Mouse (Mus musculus) embryonic facial prominence, embryonic 14.5 days (tissue): ENCODE data around the gene Fzr1. TPM values are rescaled to one million over a fixed set of nuclear protein-coding genes. Genes with fewer than 3 reads are reported as not detected.

Source experiments
- ATAC-seq: fragments of 200-750 bp; cut with Nextera tagmentation; 2 replicates; pipeline ENCODE4 v1.8.0; 2017; ENCODE audit warnings: low read depth, moderate number of reproducible peaks, moderate TSS enrichment
- DNase-seq: peaks from one replicate; pipeline ENCODE4 v3.0.0-alpha.2; 2015; ENCODE audit warnings: low spot score
- H3K27ac ChIP-seq: fragments of 300-500 bp; sonication (generic); replicated peaks from 2 replicates; pipeline ENCODE4 v1.5.1; 2014; ENCODE audit warnings: low read depth, mild to moderate bottlenecking, low read length, moderate library complexity
- H3K27me3 ChIP-seq: fragments of 300-500 bp; sonication (generic); replicated peaks from 2 replicates; pipeline ENCODE4 v1.6.1; 2014; ENCODE audit warnings: low read length; ENCODE audit not compliant: control insufficient read depth, insufficient read depth
- H3K36me3 ChIP-seq: fragments of 300-500 bp; sonication (generic); 2 replicates; pipeline ENCODE4 v1.6.1; 2014; ENCODE audit warnings: low read length, mixed read lengths; ENCODE audit not compliant: control insufficient read depth, insufficient read depth
- H3K4me1 ChIP-seq: fragments of 300-500 bp; sonication (generic); 2 replicates; pipeline ENCODE4 v1.6.1; 2014; ENCODE audit warnings: antibody characterized with exemption, low read length; ENCODE audit not compliant: control insufficient read depth, insufficient read depth
- H3K4me2 ChIP-seq: fragments of 300-500 bp; sonication (generic); 2 replicates; pipeline ENCODE4 v1.6.1; 2014; ENCODE audit warnings: low read depth, mild to moderate bottlenecking, low read length, moderate library complexity, mixed read lengths
- H3K4me3 ChIP-seq: fragments of 300-500 bp; sonication (generic); 2 replicates; pipeline ENCODE4 v1.5.1; 2014; ENCODE audit warnings: low read depth, mild to moderate bottlenecking, low read length
- H3K9ac ChIP-seq: fragments of 300-500 bp; sonication (generic); 2 replicates; pipeline ENCODE4 v1.6.1; 2014; ENCODE audit warnings: low read depth, mild to moderate bottlenecking, low read length, moderate library complexity, mixed read lengths
- H3K9me3 ChIP-seq: fragments of 300-500 bp; sonication (generic); 2 replicates; pipeline ENCODE4 v1.6.1; 2016; ENCODE audit warnings: low read length; ENCODE audit not compliant: control insufficient read depth
- WGBS: fragments of 180-500 bp; shearing (Covaris S2); extraction: QIAGEN DNeasy Blood & Tissue Kit; methylation state at CpG from one replicate; pipeline ENCODE4 v1.1.7; 2014; 5-methylcytosine and 5-hydroxymethylcytosine counted together
- polyA plus RNA-seq: library from polyadenylated mRNA; unstranded; fragments of >200 nt; fragmentation: Nextera tagmentation; extraction: Ambion mirVana; gene quantifications from 2 replicates; pipeline ENCODE4 v1.2.1, GENCODE M21; 2014

Fzr1 gene
- polyA plus RNA-seq, 1 experiment from 2014 or later: 69.5 TPM

DNA sequence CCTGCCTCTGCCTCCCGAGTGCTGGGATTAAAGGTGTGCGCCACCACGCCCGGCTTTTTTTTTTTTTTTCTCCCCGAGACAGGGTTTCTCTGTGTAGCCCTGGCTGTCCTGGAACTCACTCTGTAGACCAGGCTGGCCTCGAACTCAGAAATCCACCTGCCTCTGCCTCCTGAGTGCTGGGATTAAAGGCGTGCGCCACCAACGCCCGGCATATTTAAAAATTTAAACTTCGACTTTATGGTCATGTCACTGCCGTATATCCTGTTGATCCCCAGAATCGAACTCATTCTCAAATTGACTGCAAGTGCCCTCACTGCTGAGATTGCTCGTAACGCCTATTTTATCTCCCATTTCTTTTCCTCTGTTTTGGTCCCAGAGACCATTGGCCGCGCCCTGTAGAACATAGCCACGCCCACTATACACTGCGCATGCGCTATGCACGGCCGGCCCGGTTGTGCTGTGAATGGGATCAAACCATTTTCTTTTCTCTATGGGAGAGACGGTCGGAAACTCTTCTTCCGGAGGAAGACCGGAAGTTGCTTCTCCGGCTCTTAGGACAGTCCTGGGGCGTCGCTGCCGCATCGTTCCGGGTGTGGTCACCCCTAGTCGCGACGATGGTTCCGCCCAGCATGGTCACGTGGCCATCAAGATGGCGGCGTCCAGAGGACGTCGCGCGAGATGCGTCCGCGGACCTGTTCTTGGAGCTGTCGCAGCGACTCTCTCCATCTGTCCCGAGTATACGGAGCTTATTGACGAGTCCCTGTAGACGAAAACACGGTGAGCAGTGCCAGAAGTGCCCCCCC is 5.7 kb upstream of the Fzr1 start, which contains the start of the genes Dohh and Gm48551:
Gene Dohh, plus strand, starts transcription at position 627 of the 803 bp plus-strand sequence.
Gene Gm48551, plus strand, starts transcription at position 665 of the 803 bp plus-strand sequence.
- Histone ChIP-seq H3K4me2 (peak within 1 kb of the TSS; percentile 90), H3K27me3 (no peaks in the 10 kb centered on the region), H3K4me3 (peak within 1 kb of the TSS; percentile 99), H3K36me3 (peaks cover 33% of the 10 kb centered on the region), H3K9me3 (no peaks in the 10 kb centered on the region), H3K27ac (peak within 1 kb of the TSS; percentile 83), H3K9ac (peak within 1 kb of the TSS; percentile 86), H3K4me1 (0 out of 2 replicates have a peak, but pooled peaks cover 10% of the 10 kb centered on the region)
- ATAC-seq (peak; percentile 97), DNase-seq (peak; percentile 99)
- WGBS: 5% methylated on average over 50 of the region's 54 CpGs

- H3K36me3 ChIP-seq: peaks cover 13% of the 10 kb centered on the region
- peak overlapping the region; percentile 34; the same call in 1 of the 2 replicates for H3K9ac ChIP-seq
- no peaks in the 10 kb centered on the region for H3K9me3 ChIP-seq
- H3K4me3 ChIP-seq: no peak overlapping the region
- no peak for ATAC-seq
- no peak for DNase-seq
- H3K27me3 ChIP-seq: no peaks in the 10 kb centered on the region
- 71% methylated on average over 5 of the region's 5 CpGs for WGBS
- peaks cover 15% of the 10 kb centered on the region for H3K4me1 ChIP-seq
- no peak overlapping the region for H3K4me2 ChIP-seq
- no peak overlapping the region for H3K27ac ChIP-seq
Observed at GRCm38 (mm10) chr10:81382039-81382438, 3.7 kb upstream of the Fzr1 start.

GRCm38 (mm10) chr10:81379809-81380378 is 1.6 kb upstream of the Fzr1 start:
- H3K36me3 ChIP-seq: peaks cover 10% of the 10 kb centered on the region
- H3K27ac ChIP-seq: no peak overlapping the region
- no peak overlapping the region for H3K4me3 ChIP-seq
- WGBS: 88% methylated on average over 6 of the region's 6 CpGs
- no peaks in the 10 kb centered on the region for H3K27me3 ChIP-seq
- no peak for ATAC-seq
- no peak overlapping the region for H3K9ac ChIP-seq
- no peaks in the 10 kb centered on the region for H3K9me3 ChIP-seq
- DNase-seq: no peak
- peaks cover 18% of the 10 kb centered on the region for H3K4me1 ChIP-seq
- H3K4me2 ChIP-seq: no peak overlapping the region

DNA sequence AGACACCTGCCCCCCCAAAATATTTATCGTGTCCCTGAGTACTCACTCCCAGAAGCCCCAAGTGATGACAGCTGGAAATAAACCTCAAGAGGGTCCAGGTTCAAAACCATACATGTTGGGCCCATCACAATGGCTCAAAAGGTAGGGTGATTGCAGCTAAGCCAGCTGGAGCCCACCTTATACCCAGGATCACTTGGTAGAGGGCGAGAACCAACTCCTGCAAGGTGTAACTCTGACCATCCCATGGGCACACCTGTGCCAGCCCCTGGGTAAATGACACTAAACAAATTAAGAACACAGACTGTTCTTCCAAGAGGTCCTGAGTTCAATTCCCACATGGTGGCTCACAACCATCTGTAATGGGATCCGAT is 852 bp upstream of the Fzr1 start:
- 48% methylated on average over 3 of the region's 3 CpGs for WGBS

DNA sequence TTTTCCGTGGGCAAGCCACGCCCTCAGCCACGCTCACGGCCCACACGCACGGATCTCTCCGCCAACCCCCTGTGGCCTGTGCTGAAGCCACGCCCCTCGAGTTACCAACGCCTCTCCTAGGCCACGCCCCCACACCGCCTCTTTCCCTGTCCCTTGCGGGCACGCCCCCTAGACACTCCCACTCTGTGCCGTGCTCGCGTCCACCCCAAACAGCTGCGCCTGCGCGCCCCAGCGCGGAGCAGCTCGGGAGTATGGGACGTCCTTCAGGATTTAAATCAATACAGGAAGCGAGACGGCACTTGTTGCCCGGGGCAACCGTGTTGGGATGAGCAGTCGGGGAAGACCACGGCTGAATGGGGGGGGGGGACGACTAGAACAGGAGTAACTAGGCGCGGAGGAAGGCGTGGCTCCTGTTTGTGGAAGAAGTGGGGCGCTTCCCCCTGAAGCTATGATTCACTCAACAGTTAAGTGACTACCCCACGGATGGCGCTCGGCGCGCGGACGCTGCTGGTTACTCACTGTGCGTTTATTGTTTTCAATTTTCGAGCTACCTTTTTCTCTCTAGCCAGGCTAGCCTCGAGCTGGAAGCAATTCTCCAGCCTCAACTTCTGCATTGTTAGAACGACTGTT is 352 bp upstream of the Fzr1 start:
- no peaks in the 10 kb centered on the region for H3K9me3 ChIP-seq
- no peaks in the 10 kb centered on the region for H3K27me3 ChIP-seq
- peak; percentile 100 for DNase-seq
- H3K27ac ChIP-seq: peak overlapping the region; percentile 71
- peak overlapping the region; percentile 92 for H3K4me2 ChIP-seq
- peaks cover 17% of the 10 kb centered on the region for H3K4me1 ChIP-seq
- H3K9ac ChIP-seq: peak overlapping the region; percentile 95
- ATAC-seq: peak; percentile 97
- peaks cover 18% of the 10 kb centered on the region for H3K36me3 ChIP-seq
- H3K4me3 ChIP-seq: peak overlapping the region; percentile 88
- WGBS: under 1% methylated on average over 34 of the region's 46 CpGs

More for the DNA sequence above, 852 bp upstream of the Fzr1 start:
- no peak for ATAC-seq
- DNase-seq: no peak
- Histone ChIP-seq H3K9ac (peak overlapping the region; percentile 60), H3K36me3 (peaks cover 13% of the 10 kb centered on the region), H3K27me3 (no peaks in the 10 kb centered on the region), H3K27ac (peak overlapping the region; percentile 71), H3K4me2 (peak overlapping the region; percentile 60), H3K4me3 (peak overlapping the region; percentile 88), H3K9me3 (no peaks in the 10 kb centered on the region), H3K4me1 (peaks cover 17% of the 10 kb centered on the region)

DNA sequence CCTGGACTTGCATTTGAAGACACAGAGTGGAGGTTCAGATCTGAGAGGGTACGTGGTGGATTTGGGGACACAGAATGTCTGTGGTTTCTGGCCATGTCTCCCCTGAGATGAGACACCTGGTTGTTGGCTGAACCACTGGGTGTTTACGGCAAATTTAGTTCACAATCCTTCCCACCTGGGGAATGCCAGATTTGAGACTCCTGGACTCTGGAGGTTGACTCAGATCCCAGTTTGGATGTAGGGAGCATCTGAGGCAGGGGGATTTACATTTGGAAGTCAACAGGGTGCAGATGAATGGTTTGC is 1.0 kb downstream of the Fzr1 start:
- no peaks in the 10 kb centered on the region for H3K9me3 ChIP-seq
- H3K4me1 ChIP-seq: peaks cover 17% of the 10 kb centered on the region
- peak overlapping the region; percentile 92 for H3K4me2 ChIP-seq
- no peaks in the 10 kb centered on the region for H3K27me3 ChIP-seq
- ATAC-seq (no peak), DNase-seq (no peak)
- H3K27ac ChIP-seq: no peak overlapping the region
- peaks cover 31% of the 10 kb centered on the region for H3K36me3 ChIP-seq
- peak overlapping the region; percentile 95 for H3K9ac ChIP-seq
- H3K4me3 ChIP-seq: peak overlapping the region; percentile 88
- 43% methylated on average over 2 of the region's 2 CpGs for WGBS

- Histone ChIP-seq H3K4me1 (peaks cover 17% of the 10 kb centered on the region), H3K4me2 (peak overlapping the region; percentile 92), H3K27ac (no peak overlapping the region), H3K4me3 (peak overlapping the region; percentile 88), H3K9ac (peak overlapping the region; percentile 95), H3K9me3 (no peaks in the 10 kb centered on the region), H3K36me3 (peaks cover 33% of the 10 kb centered on the region), H3K27me3 (no peaks in the 10 kb centered on the region)
- DNase-seq (no peak), ATAC-seq (no peak)
- 24% methylated on average over 6 of the region's 6 CpGs for WGBS
Observed at GRCm38 (mm10) chr10:81376561-81377361, 1.6 kb downstream of the Fzr1 start.

- H3K9ac ChIP-seq: no peak overlapping the region
- peaks cover 47% of the 10 kb centered on the region for H3K36me3 ChIP-seq
Observed at GRCm38 (mm10) chr10:81375322-81375721, 3.0 kb downstream of the Fzr1 start.

More at GRCm38 (mm10) chr10:81375322-81375721, 3.0 kb downstream of the Fzr1 start:
- no peak overlapping the region for H3K4me3 ChIP-seq
- H3K9me3 ChIP-seq: no peaks in the 10 kb centered on the region
- no peak overlapping the region for H3K27ac ChIP-seq
- DNase-seq (no peak), ATAC-seq (no peak)
- WGBS: 95% methylated on average over 10 of the region's 10 CpGs
- H3K4me1 ChIP-seq: peaks cover 17% of the 10 kb centered on the region
- H3K27me3 ChIP-seq: no peaks in the 10 kb centered on the region
- no peak overlapping the region for H3K4me2 ChIP-seq
